Mouse (Mus musculus): ENCODE measurements at regions not wholly inside any gene's neighbourhood (a gene's known extent, or its start where the extent isn't known, plus 50 kb on each side); places are given as distances from the start of the nearest gene placed in this dataset.

- ATAC-seq (ENCODE audit: insufficient number of reproducible peaks, insufficient read depth, low FRiP score, low TSS enrichment): no peak
- Histone ChIP-seq H3K9ac (no peak overlapping the region), H3K36me3 (no peaks in the 10 kb centered on the region), H3K4me2 (replicated peaks) (no peak overlapping the region), H3K9me3 (no peaks in the 10 kb centered on the region), H3K4me3 (no peak overlapping the region), H3K27ac (no peak overlapping the region), H3K27me3 (no peaks in the 10 kb centered on the region), H3K4me1 (no peaks in the 10 kb centered on the region)
- whole genome bisulfite sequencing: 88% methylated on average over 3 of the region's 3 CpGs
Measured at GRCm38 (mm10) chr1:184138661-184139060, 104.6 kb upstream of the 1700056E22Rik start.

DNA sequence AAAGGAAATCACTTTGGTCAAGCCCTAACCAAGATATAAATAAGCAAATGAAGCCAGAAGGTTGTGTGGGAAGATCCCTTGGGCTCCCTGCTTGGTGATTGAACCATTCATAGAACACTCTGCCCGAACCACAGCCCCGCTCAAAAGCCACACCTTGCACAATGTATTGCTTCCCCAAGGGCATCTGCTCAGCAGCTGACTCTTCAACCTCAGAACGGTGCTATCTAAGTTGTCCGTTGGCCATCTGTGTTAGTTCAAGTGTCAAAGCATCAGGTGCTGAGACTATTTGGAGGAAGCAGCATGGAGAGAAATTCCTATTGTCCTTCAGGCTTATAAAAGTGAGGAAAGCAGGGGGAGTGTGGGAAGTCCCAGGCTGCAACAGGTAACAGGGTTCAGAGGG lies 96.8 kb upstream of the 1700056E22Rik start:
- H3K4me2 ChIP-seq (replicated peaks): no peak overlapping the region
- H3K9me3 ChIP-seq: no peaks in the 10 kb centered on the region
- H3K36me3 ChIP-seq: no peaks in the 10 kb centered on the region
- no peaks in the 10 kb centered on the region for H3K4me1 ChIP-seq
- no peak for ATAC-seq (ENCODE audit: insufficient number of reproducible peaks, insufficient read depth, low FRiP score, low TSS enrichment)
- no peak overlapping the region for H3K4me3 ChIP-seq
- no peak overlapping the region for H3K9ac ChIP-seq
- no peak overlapping the region for H3K27ac ChIP-seq
- WGBS: 82% methylated on average over 4 of the region's 4 CpGs
- H3K27me3 ChIP-seq: no peaks in the 10 kb centered on the region

GRCm38 (mm10) chr1:184127321-184127720 lies 93.2 kb upstream of the 1700056E22Rik start:
- Histone ChIP-seq H3K9ac (no peak overlapping the region), H3K36me3 (no peaks in the 10 kb centered on the region), H3K4me1 (no peaks in the 10 kb centered on the region), H3K27me3 (no peaks in the 10 kb centered on the region), H3K4me3 (no peak overlapping the region), H3K9me3 (no peaks in the 10 kb centered on the region), H3K27ac (no peak overlapping the region), H3K4me2 (replicated peaks) (no peak overlapping the region)
- 87% methylated on average over 4 of the region's 4 CpGs for WGBS
- ATAC-seq (ENCODE audit: insufficient number of reproducible peaks, insufficient read depth, low FRiP score, low TSS enrichment): no peak

GRCm38 (mm10) chr1:184126909-184127308 lies 92.8 kb upstream of the 1700056E22Rik start:
- no peak overlapping the region for H3K27ac ChIP-seq
- no peak overlapping the region for H3K9ac ChIP-seq
- no peaks in the 10 kb centered on the region for H3K4me1 ChIP-seq
- no peaks in the 10 kb centered on the region for H3K36me3 ChIP-seq
- no peaks in the 10 kb centered on the region for H3K27me3 ChIP-seq
- ATAC-seq (ENCODE audit: insufficient number of reproducible peaks, insufficient read depth, low FRiP score, low TSS enrichment): no peak
- H3K9me3 ChIP-seq: no peaks in the 10 kb centered on the region
- H3K4me3 ChIP-seq: no peak overlapping the region
- no peak overlapping the region for H3K4me2 ChIP-seq (replicated peaks)
- 81% methylated on average over 3 of the region's 3 CpGs for WGBS
